Mouse (Mus musculus): ENCODE data around the gene Efna5.

DNA sequence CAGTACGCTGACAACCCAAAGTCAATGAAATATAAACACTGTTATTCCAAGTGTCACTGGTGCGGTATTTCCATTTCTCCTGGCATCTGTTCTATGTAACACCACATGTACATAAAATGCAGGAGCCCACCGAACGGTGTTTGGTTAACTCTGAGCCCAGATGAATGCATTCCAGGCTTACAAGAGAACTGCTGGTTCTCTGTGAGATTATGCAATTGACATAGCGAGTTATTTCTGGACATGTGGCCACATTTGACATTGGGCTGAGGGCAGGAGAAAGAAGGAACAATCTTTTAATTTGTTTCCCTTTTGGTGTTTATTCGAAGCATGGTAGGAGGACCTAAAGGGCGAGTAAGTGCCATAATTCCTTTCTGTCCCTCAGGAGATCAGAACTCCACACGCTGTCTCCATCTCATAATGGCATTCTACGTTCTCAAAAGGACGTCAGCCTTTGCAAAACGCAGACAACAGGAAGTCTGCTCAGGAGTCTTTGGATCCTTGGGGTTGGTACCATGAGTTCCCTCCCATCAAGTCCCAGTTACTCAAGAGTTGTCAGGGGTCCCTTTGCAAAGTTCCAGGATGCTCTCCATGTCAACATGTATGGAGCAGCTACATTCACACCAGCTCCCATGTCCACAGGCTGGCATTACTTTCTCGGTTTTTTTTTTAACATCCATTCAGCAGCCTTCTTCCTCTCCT is 238.5 kb downstream of the Efna5 start:
- TF ChIP-seq CTCF (IDR thresholded peaks at IDR 0.05; ENCODE audit: borderline replicate concordance, control insufficient read depth, extremely low read depth, insufficient read depth, low read length, poor library complexity) (no peak), POLR2A (IDR thresholded peaks at IDR 0.05; ENCODE audit: control insufficient read depth, extremely low read depth, insufficient read depth, low read length, poor library complexity) (no peak)
